Comparison of ENCODE assay signal across 12 mouse cellular contexts in genomic region chr2:60903535-60903934, GRCm38 (mm10). TPM values are rescaled to one million over a fixed set of nuclear protein-coding genes. Genes with fewer than 3 reads are reported as not detected.
DNase-seq lines count a peak whose midpoint lies in the region; ATAC-seq lines count a peak whose summit lies in the region.
"Had no signal": no experiment of that assay in that cellular context is flagged by ENCODE, and none has a peak within 500 bp of the region (broad histone marks: within the 10 kb centered on the region; RNA-seq: fewer than 3 reads in every experiment).

No protein-coding gene starts in this region.

- no peaks in the 10 kb centered on the region for H3K9me3 ChIP-seq in kidney, embryonic 16.5 days (ENCODE audit: low read length)
- H3K9me3 ChIP-seq: intestine, embryonic 15.5 days; limb, embryonic 13.5 days had no signal

- no peaks in the 10 kb centered on the region for H3K27me3 ChIP-seq in kidney, embryonic 16.5 days (ENCODE audit: insufficient read depth, low read length)
- H3K27me3 ChIP-seq: limb, embryonic 13.5 days had no signal

- H3K4me1 ChIP-seq in kidney, embryonic 16.5 days (ENCODE audit: insufficient read depth, low read length), result peaks cover 37% of the 10 kb centered on the region
- H3K4me1 ChIP-seq: intestine, embryonic 15.5 days had no signal

- ATAC-seq in kidney, embryonic 16.5 days (ENCODE audit: low FRiP score, low TSS enrichment), result no peak
- peak; percentile 72 for ATAC-seq in megakaryocyte, adult 5-6 weeks (ENCODE audit: poor library complexity, severe bottlenecking)
- ATAC-seq: intestine, embryonic 15.5 days; midbrain, embryonic 16.5 days had no signal

- no peak overlapping the region for H3K4me2 ChIP-seq in kidney, embryonic 16.5 days (replicated peaks; ENCODE audit: low read depth, low read length)
- H3K4me2 ChIP-seq: intestine, embryonic 15.5 days; limb, embryonic 13.5 days had no signal

- H3K4me3 ChIP-seq in kidney, embryonic 16.5 days (ENCODE audit: low read length), result no peak overlapping the region
- H3K4me3 ChIP-seq: intestine, embryonic 15.5 days; limb, embryonic 13.5 days had no signal

- 61% methylated on average over 7 of the region's 7 CpGs for whole genome bisulfite sequencing in kidney, embryonic 16.5 days

- no peaks in the 10 kb centered on the region for H3K36me3 ChIP-seq in kidney, embryonic 16.5 days (ENCODE audit: insufficient read depth, low read length)
- H3K36me3 ChIP-seq: intestine, embryonic 15.5 days; limb, embryonic 13.5 days had no signal

- H3K27ac ChIP-seq in kidney, embryonic 16.5 days (ENCODE audit: low read length), result peak overlapping the region; percentile 43; the same call in 1 of the 2 replicates
- H3K27ac ChIP-seq: intestine, embryonic 15.5 days; limb, embryonic 13.5 days had no signal

- no peak for DNase-seq in kidney, adult 18-20 months
- peak; percentile 35 to 38 for DNase-seq in B cell, adult 2 months
- DNase-seq in fibroblast of lung, adult 2 months (ENCODE audit: low read depth), result peak; percentile 91
- no peak for DNase-seq in frontal cortex, postnatal 36 days (ENCODE audit: low spot score in 2 of 2)
- DNase-seq in urinary bladder, adult 18-20 months (ENCODE audit: low spot score in 2 of 2), result no peak
- DNase-seq in natural killer cell, adult 2 months (ENCODE audit: low spot score in 2 of 2), result no peak
- DNase-seq: cerebellum, adult 9-11 months had no signal

- no peak overlapping the region for H3K9ac ChIP-seq in kidney, embryonic 16.5 days (replicated peaks; ENCODE audit: low read length)
- H3K9ac ChIP-seq: intestine, embryonic 15.5 days; limb, embryonic 13.5 days had no signal

RNA-seq across cellular contexts. Expression of gene Rbms1, which starts 59.5 kb away (rescaled TPM):
- 112 and 130 TPM in 2 replicates for polyA plus RNA-seq in kidney, embryonic 16.5 days (2015; fragmentation: Nextera tagmentation; extraction: Ambion mirVana)
- total RNA-seq in megakaryocyte, adult 5-6 weeks (2015), result 110 and 115 TPM in 2 replicates
- total RNA-seq in megakaryocyte, adult 5-6 weeks (2017), result 97.8 and 105 TPM in 2 replicates

Comparison
In these comparisons a context has a peak if more than half of its experiments do, and no peak if none do; other contexts are left out.
1. DNase-seq: peak in B cell, adult 2 months (2 of 2) and fibroblast of lung, adult 2 months (single experiment); none in kidney, adult 18-20 months (single experiment), frontal cortex, postnatal 36 days (0 of 2), urinary bladder, adult 18-20 months (0 of 2) and natural killer cell, adult 2 months (0 of 2).